Mouse (Mus musculus) T-helper 1 cell (primary cell): Measurements from ENCODE around the gene Was.
"Not testable (repeated sequence)": the region's sequence is repeated elsewhere in the genome, so short reads cannot be mapped to it uniquely, and the experiment has no call there.

Source experiments
- in situ Hi-C: fragments of 300-600 bp; cut with MboI, MseI; formaldehyde crosslinking; loops from one replicate; pipeline ENCODE4 v1.15.1; 2025; ENCODE audit warnings: high pct_unique_total_duplicates

The Was gene

DNA sequence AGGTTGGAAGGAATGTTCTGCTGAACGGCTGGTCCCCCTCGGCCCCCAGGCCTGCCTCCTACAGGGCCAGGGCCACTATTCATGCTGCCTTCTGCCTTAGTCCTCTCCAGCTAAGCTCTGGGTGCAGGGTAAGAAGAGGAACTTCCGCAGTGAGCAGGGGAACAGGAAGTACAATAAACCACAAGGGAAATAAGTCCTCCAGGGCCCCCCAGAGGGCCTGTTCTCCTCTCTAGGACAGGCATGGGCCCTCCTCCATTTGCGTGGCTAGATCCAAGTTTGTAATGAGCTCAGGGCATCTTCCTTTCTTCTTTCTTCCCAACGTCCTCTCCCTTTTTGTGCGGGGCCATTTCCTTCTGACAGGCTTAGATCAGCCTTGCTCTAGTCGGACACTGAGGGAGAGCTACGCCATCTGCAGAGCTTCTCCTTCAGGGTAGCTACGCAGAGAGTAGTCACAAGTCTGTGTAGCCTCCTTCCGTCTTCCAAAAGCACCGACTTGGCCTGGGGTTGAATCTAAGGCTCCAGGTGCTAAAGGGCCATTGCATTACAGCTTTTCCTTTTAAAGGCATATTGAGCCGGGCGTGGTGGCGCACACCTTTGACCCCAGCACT is at the start of gene Was:
Was (minus strand) TSS at position 153 of the 608 bp plus-strand sequence.
- in situ Hi-C loops = no loop called here

DNA sequence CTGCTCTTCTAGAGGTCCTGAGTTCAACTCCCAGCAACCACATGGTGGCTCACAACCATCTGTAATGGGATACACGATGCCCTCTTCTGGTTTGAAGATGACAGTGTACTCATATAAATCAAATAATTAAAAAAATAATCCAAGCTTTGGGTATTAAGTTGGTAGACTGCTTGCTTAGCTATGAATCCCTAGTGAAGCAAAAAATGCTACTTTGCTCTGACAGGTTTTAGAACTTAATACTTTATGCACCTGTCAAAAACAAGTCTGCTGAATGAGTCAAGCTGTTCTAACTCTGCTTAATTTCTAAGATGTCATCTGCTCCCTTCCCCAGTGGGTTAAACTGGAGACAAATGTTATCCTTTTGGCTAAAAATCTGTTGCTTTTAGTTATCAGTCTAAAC is 49.2 kb upstream of the Was start:
- in situ Hi-C loops = no loop called here

DNA sequence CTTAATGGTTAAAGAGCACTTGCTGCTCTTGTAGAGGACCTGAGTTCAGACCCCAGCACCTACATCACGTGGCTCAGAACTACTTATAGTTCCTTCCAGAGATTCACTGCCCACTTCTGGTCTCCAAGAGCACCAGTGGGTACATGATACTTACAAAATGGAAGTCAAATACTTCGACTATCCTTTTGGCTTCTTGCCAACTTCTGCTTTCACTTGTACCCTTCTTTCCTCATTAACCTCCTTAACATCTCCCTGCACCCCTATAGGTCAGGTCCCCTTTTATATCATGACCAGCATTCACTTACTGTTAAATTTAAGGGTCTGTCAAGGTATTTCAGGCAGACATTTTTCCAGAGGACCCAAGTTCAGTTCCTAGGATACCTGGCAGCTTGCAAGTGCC is 45.6 kb upstream of the Was start:
- in situ Hi-C loops = no loop called here

DNA sequence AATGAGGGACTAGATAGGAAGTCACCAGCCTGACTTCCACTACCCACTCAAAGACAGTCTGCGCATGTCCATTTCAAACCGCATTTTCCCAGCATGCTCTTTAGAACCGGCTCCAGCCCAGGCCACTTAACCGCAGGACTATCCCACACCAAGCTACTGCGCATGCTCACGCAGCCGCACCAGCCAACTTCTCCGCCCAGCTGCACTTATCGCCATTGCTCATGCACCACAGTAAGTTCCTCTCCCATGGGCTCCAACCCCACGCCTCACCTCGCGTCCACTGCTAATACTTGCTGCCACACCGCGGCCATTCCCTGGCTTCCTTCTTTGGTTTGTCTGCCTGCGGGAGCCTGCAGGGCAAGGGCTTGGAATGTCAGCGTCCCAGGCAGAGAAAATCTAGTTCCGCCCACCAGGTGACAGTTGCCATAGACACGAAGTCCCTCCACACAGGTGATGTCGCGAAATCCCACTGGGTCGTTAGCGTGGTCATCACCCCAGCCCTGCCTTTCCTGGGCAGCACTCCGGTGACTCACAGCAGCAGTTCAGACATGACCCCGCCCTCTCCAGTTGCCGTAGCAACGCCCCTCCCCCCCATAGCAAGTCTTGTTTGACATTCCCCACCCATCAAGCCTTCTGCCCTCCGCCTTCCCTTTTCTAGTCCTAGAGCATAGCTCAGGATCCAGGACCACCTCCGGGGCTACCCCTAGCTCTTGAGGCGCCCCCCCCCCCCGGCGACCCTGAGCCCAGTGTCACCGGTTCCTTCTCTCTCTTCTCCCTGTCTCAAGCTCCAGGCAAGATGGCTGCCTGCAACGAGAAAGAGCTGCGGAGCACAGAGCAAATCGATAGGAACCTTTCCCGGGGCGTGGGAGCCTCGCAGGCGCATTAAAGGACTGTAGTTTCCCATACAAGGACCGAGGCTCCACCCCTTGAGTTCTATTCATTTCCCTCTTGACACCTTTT is 42.0 kb upstream of the Was start, which contains the start of gene Wdr13:
Wdr13 (minus strand) TSS at position 876 of the 960 bp plus-strand sequence.
- in situ Hi-C loops = no loop called here

DNA sequence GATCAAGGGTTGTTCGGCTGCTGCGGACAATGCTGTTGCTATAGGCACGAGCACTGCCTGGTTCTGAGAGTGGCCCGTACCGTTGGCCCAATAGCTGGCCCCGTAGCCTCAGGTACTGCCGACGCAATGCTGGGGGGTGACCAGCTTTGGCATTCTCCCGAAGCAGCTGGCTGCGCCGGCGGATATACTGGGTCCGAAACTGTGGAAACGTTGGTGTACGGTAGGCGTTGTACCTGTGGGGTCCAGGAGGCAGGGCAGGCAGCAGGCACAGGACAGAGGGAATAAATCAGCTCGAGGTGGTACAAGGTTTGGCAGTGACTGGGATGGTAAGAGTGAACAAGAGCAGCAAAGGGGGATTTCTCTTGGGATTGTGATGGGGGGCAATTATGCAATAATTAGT is 41.1 kb upstream of the Was start:
- in situ Hi-C loops = no loop called here

DNA sequence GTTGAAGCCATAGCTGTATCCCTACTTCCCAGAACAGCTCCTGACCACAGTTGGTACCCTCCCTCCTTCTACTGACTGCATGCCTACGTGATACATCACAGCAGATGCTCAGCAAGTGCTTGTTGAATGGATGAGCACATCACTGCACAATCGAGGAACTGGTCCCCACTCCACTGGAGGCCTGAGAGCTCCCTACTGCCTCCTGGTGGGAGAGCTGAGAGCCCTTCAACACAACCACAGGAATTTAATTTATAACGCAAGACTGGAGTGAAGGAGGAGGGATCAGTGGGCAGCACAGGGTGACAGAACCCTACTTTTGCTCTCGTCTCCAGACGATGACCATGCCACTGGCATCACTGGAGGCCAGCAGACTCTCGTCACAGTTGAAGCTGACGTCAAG is 34.9 kb upstream of the Was start:
- in situ Hi-C loops = no loop called here

DNA sequence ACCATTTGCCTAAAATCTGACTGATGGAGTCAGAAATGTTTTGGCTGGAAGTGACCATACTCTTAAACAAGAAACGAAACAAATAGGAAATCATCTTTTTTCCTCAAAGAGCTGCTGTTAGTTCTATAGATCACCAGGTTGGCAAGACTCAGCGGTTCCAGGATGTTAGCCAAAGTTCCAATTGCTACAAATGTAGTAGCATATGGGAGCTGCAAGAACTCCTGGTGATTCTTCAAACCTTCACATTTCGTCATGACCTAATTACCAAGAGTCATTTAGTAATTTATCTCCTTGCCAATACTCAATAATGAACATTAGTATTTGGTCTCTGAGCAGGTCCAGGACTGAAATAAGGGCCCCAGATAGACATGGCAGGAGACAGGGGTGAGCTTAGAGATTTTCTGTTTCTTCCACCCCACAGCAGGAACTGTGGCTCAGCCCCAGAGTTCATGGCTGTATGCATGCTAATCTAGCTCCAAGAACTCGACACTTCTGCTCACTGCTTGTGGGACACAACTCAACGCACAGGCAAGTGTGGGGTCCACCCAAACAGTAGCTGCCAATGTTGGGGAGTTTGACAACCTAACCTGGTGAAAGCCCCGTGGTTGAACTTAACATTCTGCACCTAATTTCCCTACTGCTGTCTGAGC is 33.6 kb upstream of the Was start:
- in situ Hi-C loops = no loop called here

DNA sequence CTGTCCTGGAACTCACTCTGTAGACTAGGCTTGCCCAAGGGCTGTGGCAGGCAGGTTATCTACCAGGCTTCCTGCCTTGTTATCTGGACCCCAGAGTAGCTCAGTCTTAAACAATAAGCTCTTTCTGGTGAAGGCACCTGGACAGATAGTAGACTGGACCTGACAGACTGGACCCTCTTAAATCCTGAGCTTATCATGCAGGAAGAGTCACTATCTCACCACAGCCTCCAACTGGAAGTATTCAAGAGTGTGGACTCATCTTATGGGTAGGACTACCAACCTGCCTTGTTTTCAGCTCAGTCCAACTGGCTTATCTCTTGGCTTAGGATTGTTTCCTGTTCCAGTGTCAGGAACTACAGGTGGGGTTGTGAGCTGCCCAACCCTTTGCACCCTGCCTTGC is 27.0 kb upstream of the Was start:
- in situ Hi-C loops = no loop called here

DNA sequence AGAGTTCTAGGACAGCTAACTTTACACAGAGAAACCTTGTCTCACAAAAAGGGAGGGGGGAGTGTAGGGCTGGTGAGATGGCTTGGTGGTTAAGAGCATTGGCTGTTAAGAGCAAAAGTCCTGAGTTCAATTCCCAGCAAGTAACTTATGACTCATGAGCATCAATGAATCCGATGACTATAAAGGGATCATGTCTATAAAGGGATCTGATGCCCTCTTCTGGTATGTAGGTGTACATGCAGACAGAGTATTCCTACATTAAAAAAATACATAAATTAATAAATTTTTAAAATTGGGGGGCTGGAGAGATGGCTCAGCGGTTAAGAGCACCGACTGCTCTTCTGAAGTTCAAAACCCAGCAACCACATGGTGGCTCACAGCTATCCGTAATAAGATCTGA is 25.0 kb upstream of the Was start:
- in situ Hi-C loops = no loop called here

DNA sequence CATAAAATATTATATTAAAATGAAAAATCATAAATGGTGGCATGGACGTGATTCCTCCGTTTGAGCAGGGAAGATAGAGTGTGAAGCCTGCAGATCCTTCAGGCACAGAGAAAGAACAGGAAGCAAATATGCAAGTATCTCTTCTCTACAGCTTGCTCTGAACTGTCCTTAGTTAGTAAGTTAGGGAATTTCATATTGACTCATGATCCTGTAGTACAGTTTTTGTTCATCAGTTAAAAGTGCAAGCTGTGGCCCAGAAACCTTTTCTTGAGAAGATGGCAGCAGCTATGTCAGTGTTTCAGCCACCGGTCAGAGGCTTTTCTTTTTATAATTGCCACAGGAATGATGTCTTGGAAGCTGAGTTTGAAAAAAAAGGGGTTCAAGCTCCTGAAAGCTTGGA is 14.7 kb upstream of the Was start:
- in situ Hi-C loops = no loop called here

DNA sequence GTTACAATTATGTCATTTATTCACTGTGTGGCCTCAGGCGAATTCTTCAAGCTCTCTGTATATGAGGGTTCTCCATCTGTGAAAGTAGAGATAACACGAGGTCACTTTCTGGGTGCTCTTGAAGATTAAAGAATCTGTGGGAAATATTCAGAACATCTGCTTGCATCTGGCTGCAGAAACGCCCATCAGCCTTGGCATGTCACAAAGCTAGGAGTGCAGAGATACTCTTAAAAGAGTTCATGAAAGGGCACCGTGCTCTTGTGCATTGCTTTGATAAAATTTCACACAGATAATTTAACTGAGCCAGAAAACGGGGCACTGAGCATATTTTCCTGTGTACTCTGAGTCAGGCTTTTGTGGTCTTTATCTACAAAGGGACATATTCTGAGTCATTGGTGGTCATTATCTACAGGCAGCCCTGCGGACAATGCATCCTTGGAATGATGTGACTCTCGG is 11.9 kb upstream of the Was start:
- in situ Hi-C loops = no loop called here

DNA sequence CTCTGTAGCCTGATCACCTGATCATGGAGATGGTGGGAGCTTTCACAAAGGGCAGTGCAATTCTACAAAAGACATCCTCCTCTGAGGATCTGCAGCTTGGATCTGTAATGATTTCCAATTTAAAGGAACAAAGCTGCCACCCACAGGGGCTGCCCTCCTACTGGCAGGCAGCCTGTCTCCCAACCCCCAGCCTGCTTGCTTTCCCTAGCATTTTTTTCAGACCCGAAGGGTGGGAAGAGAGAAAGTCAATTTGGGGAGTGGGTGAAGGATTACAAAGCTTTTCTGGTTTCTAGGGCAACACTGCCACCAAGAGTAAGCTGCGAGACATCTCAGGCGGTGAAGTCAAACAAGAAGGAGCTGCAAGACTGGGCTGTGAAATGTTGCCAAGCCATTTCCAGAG is 10.7 kb upstream of the Was start:
- in situ Hi-C loops = no loop called here

DNA sequence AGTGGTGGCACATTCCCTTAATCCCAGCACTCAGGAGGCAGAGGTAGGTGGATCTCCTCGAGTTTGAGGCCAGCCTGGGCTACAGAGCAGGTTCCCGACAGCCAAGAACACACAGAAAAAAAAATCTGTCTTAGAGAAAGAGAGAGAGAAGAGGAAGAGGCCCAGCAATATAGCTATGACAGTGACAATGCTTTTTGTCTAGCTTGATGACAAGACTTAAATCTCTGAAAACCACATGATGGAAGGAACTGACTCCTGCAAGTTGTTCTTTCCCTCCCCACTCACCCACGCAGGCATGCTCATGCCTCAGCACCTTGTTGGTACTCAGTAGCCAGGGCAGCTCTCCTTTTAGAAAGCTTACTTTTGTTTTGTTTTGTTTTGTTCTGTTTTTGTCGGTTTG is 9.1 kb upstream of the Was start:
- in situ Hi-C loops = no loop called here

DNA sequence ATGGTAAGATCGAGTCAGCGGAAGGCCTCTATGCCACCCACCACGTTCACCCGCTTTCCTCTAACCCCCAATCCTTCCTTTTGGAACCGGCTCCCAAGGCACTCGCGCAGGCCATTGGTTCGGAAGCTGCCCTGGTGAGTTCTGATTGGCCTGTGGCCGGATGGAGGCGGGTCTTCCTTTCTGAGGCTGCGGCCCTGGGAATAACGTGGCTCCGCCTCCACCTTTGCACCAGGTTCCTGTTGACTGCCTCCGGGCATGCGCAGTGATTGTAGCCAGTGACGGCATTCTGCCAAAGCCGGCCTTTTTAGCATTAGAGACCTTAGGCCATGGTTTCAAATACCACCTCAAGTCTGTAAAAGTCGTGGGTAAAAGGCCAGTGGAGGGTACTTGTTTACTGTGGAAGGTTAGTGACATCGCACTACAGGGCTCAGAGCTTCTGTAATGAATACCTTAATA is 6.5 kb upstream of the Was start:
- in situ Hi-C loops = no loop called here

DNA sequence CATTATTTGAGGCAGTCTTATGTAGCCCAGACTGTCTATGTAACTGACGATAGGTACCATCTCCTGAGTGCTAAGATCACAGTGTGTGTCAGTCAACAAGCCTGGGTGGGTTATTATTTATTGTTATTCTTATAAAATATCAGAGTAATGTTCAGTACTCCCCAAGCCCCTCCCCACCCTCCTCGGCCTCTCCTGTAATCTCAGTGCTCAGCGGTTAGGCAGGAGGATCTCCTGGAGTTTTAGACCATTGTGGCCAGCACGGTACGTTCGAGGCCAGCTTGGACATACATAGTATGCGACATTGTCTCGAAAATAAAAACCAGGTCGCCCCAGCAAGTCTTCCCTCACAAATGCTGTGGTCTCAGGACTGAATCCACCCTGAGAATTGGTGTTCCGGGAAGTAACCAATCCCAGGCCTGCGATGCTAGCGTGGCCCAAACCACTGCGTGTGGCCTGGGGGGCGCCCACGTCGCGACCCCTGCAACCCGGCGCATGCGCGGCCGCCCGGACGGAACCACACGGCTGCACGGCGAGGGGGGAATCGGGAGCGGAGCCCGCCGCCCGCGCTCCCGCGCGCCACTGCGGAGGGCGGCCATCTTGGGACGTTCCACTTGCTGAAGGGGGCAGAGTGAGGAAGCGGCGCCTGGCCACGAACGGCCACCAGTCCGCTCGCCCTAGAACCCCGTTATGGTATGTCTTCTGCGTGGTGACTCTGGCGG is 5.9 kb upstream of the Was start:
- in situ Hi-C loops = not testable (repeated sequence)

DNA sequence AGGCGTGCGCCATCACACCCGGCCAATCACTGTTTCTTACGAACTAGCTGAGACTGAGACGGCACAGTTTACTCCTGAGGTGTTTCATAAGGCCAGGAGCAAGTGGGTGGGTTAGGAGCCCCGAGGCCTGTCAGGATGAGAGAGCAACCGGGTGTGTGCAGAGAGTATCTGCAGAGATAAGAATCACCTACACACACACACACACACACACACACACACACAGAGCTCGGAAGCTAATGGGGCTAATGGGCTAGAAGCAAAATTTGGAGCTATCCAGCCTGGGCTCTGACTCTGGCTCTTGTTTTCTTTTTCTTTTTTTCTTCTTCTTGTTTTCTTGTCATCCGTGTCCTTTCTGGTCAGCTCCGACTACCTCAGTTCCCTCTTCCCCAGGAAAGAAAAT is 5.2 kb upstream of the Was start:
- in situ Hi-C loops = no loop called here

DNA sequence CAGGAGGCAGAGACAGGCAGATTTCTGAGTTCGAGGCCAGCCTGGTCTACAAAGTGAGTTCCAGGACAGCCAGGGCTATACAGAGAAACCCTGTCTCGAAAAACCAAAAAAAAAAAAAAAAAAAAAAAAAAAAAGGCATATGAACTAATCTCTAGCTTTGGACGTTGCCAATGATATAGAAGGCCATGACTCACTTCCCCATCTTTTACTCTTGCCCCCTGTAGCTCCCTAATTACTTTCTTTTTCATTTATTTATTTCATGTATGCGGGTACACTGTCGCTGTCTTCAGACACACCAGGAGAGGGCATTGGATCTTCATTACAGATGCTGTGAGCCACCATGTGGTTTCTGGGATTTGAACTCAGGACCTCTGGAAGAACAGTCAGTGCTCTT is 653 bp upstream of the Was start:
- in situ Hi-C loops = not testable (repeated sequence)

DNA sequence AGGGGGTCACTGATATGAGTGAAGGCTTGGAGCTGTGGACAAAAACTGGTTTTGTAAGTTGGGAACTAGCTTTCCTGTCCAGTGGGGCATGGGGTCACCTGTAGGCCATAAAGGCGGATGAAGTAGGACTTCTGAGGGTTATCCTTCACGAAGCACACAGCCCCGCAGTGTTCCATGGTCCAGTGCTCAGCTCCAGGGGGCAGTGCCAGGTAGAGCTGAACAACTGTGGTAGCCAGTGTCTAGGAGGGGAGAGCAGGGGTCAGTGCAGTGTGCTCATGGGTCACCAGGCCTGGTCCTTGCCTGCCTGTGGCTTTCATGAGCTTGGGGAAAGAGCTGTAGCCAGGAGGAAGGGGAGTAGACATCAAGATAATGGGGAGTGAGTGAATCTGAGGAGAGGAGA is 552 bp downstream of the Was start:
- in situ Hi-C loops = no loop called here

DNA sequence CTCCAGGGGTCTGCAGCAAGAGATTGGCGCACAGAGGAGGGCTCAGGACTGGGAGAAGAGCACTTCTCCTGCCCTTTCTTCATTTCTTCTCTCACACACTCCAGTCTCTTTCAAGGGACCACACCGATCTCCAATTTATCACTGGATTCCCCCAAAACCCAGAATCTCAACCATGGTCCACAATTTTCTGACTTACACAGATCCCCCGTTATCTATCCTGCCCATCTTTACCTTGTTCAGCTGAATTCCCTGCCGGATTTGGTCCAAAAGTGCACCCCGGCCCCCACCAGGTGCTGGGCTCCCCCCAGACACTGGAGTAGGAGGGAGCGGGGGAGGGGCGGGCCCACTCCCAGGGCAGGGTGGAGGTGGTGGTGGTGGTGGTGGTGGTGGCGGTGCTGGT is 4.7 kb downstream of the Was start:
- in situ Hi-C loops = no loop called here

DNA sequence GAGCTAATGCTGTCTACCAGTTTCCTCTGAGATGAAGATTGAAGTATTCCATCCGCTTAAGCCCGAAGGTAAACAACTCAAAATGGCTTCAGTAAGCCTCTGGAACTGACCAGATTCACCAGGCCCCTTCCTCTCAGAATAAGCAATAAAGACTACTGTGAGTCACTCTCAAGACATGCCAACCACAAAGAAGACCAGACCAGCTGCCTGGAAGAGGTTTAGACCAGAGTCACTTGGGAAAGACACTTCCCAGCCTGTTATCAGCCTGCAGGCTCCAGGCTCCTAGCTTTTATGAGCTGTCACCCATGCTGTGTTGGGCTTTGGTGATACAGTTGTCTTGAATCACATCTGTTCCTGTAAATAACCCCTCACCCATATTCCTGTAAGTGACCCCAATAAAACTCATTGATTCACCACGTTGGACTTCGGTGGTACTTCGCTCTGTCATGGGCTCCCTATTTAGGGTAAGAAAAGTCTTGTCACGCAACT is 5.5 kb downstream of the Was start:
- in situ Hi-C loops = no loop called here

DNA sequence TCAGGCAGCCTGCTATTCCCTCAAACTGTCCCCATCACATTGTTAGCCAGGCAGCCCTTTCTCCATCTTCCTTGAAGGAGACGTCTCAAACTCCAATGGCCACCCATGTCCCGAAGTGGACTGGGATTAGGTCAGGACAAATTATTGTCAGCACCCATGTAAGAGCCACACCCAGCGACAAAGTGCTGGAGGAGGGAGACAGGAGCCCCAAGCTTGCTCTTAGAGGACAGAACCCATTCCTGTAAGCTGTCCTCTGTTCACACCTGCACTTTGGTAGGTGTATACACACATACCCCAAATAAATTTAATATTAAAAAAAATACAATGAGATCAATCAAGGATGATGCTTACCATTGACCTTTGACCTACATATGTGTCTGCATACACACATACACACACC is 15.2 kb downstream of the Was start:
- in situ Hi-C loops = no loop called here
